Mouse (Mus musculus) myocyte (in vitro differentiated cells): ENCODE measurements around the gene Acoxl. TPM values are rescaled to one million over a fixed set of nuclear protein-coding genes. Genes with fewer than 3 reads are reported as not detected.

ENCODE experiments used
- H3K27me3 ChIP-seq: one replicate; pipeline ENCODE4 v1.6.1; 2011; ENCODE audit not compliant: control insufficient read depth, insufficient read depth, insufficient read length
- H3K36me3 ChIP-seq: one replicate; pipeline ENCODE4 v1.6.1; 2011; ENCODE audit not compliant: control insufficient read depth, insufficient read depth
- H3K4me2 ChIP-seq: one replicate; pipeline ENCODE4 v1.6.1; 2011; ENCODE audit warnings: low read depth, control low read depth
- H3K4me3 ChIP-seq: one replicate; pipeline ENCODE4 v1.5.1; 2011; ENCODE audit warnings: mild to moderate bottlenecking, control low read depth, moderate library complexity
- H3K79me2 ChIP-seq: one replicate; pipeline ENCODE4 v1.6.1; 2011; ENCODE audit not compliant: control insufficient read depth, insufficient read depth
- H3ac ChIP-seq: one replicate; pipeline ENCODE4 v1.6.1; 2011; ENCODE audit not compliant: control insufficient read depth, insufficient read length
- CEBPB ChIP-seq: IDR thresholded peaks from 2 replicates; pipeline ENCODE4 v1.6.1; 2011; ENCODE audit warnings: mild to moderate bottlenecking, moderate library complexity; ENCODE audit not compliant: poor library complexity, insufficient read depth, severe bottlenecking
- E2F4 ChIP-seq: IDR thresholded peaks from one replicate; pipeline ENCODE4 v1.6.1; 2011; ENCODE audit warnings: mild to moderate bottlenecking, control low read depth, moderate library complexity; ENCODE audit not compliant: insufficient read depth
- MAX ChIP-seq: IDR thresholded peaks from one replicate; pipeline ENCODE4 v1.6.1; 2011; ENCODE audit warnings: low read depth, mild to moderate bottlenecking, control low read depth
- MYOD1 ChIP-seq, 3 experiments: IDR thresholded peaks; one replicate each; pipeline ENCODE4 v1.6.1; 2011; ENCODE audit warnings: control low read depth in 2 of 3, low read depth in 2 of 3, mild to moderate bottlenecking in 2 of 3, moderate library complexity in 1 of 3; ENCODE audit not compliant: insufficient read length in 2 of 3, control insufficient read depth in 1 of 3
- MYOG ChIP-seq, 3 experiments: IDR thresholded peaks; one replicate each; pipeline ENCODE4 v1.6.1; 2011; ENCODE audit warnings: control low read depth in 2 of 3, low read depth in 2 of 3, mild to moderate bottlenecking in 2 of 3; ENCODE audit not compliant: insufficient read length in 2 of 3, control insufficient read depth in 1 of 3, insufficient read depth in 1 of 3
- POLR2A ChIP-seq: IDR thresholded peaks from one replicate; pipeline ENCODE4 v1.6.1; 2011; ENCODE audit warnings: low read depth, mild to moderate bottlenecking, control low read depth, moderate library complexity; ENCODE audit not compliant: insufficient read length
- POLR2AphosphoS2 ChIP-seq: IDR thresholded peaks from one replicate; pipeline ENCODE4 v1.6.1; 2011; ENCODE audit warnings: low read depth, control low read depth; ENCODE audit not compliant: insufficient read length
- REST ChIP-seq: IDR thresholded peaks from one replicate; pipeline ENCODE4 v1.6.1; 2011; ENCODE audit warnings: mild to moderate bottlenecking, control low read depth, moderate library complexity; ENCODE audit not compliant: insufficient read depth, insufficient read length
- SRF ChIP-seq: IDR thresholded peaks from one replicate; pipeline ENCODE4 v1.6.1; 2011; ENCODE audit warnings: low read depth; ENCODE audit not compliant: control insufficient read depth, insufficient read length
- TCF12 ChIP-seq: IDR thresholded peaks from one replicate; pipeline ENCODE4 v1.6.1; 2011; ENCODE audit warnings: mild to moderate bottlenecking, control low read depth; ENCODE audit not compliant: poor library complexity, insufficient read depth, severe bottlenecking
- TCF3 ChIP-seq: IDR thresholded peaks from one replicate; pipeline ENCODE4 v1.6.1; 2011; ENCODE audit warnings: low read depth, control low read depth; ENCODE audit not compliant: insufficient read length
- USF1 ChIP-seq: IDR thresholded peaks from one replicate; pipeline ENCODE4 v1.6.1; 2011; ENCODE audit warnings: low read depth, mild to moderate bottlenecking, control low read depth, moderate library complexity
- polyA plus RNA-seq: library from polyadenylated mRNA; unstranded; fragments of >200 nt; fragmentation: generic; extraction: Trizol; gene quantifications from one replicate; pipeline ENCODE4 v1.2.1, GENCODE M21; 2012; ENCODE audit warnings: missing spikeins

Gene Acoxl
- polyA plus RNA-seq, 1 experiment, result 0.01 TPM

GRCm38 (mm10) chr2:127960579-127960978 lies 121.9 kb downstream of the Acoxl start:
- no peak overlapping the region for H3ac ChIP-seq
- H3K4me2 ChIP-seq, result peak overlapping the region; percentile 72
- no peaks in the 10 kb centered on the region for H3K36me3 ChIP-seq
- no peaks in the 10 kb centered on the region for H3K79me2 ChIP-seq
- H3K27me3 ChIP-seq, result no peaks in the 10 kb centered on the region
- TF ChIP-seq POLR2A (no peak), CEBPB (peak; percentile 96)
- no peak overlapping the region for H3K4me3 ChIP-seq

- H3K36me3 ChIP-seq, result no peaks in the 10 kb centered on the region
- H3K4me2 ChIP-seq, result peak overlapping the region; percentile 72
- no peak overlapping the region for H3ac ChIP-seq
- no peaks in the 10 kb centered on the region for H3K27me3 ChIP-seq
- peak in 1 of 3 experiments; percentile 15 for TF ChIP-seq MYOG (IDR thresholded peaks at IDR 0.05; ENCODE audit: control insufficient read depth in 1 of 3, insufficient read depth in 1 of 3, insufficient read length in 2 of 3, low read depth in 2 of 3)
- peak in 1 of 3 experiments; percentile 48 for TF ChIP-seq MYOD1 (IDR thresholded peaks at IDR 0.05; ENCODE audit: control insufficient read depth in 1 of 3, insufficient read length in 2 of 3, low read depth in 2 of 3)
- no peak for TF ChIP-seq POLR2A
- 0 out of 2 replicates have a peak, but pooled peaks have one; percentile 33 for TF ChIP-seq CEBPB
- no peak overlapping the region for H3K4me3 ChIP-seq
- no peaks in the 10 kb centered on the region for H3K79me2 ChIP-seq
Measured at GRCm38 (mm10) chr2:127961154-127961553, 122.5 kb downstream of the Acoxl start.

- Histone ChIP-seq H3K36me3 (no peaks in the 10 kb centered on the region), H3ac (no peak overlapping the region), H3K4me2 (peak overlapping the region; percentile 72), H3K27me3 (no peaks in the 10 kb centered on the region), H3K79me2 (no peaks in the 10 kb centered on the region), H3K4me3 (no peak overlapping the region)
- no peak for TF ChIP-seq POLR2AphosphoS2
- no peak for TF ChIP-seq TCF12
- TF ChIP-seq POLR2A, result no peak
- TF ChIP-seq MYOG (IDR thresholded peaks at IDR 0.05; ENCODE audit: control insufficient read depth in 1 of 3, insufficient read depth in 1 of 3, insufficient read length in 2 of 3, low read depth in 2 of 3), result no peak
- TF ChIP-seq SRF, result no peak
Measured at GRCm38 (mm10) chr2:127961802-127962433, 123.2 kb downstream of the Acoxl start.

GRCm38 (mm10) chr2:127968944-127969343 lies 130.3 kb downstream of the Acoxl start:
- TF ChIP-seq MYOG (IDR thresholded peaks at IDR 0.05; ENCODE audit: control insufficient read depth in 1 of 3, insufficient read depth in 1 of 3, insufficient read length in 2 of 3, low read depth in 2 of 3) (peak in 1 of 3 experiments; percentile 22), MYOD1 (IDR thresholded peaks at IDR 0.05; ENCODE audit: control insufficient read depth in 1 of 3, insufficient read length in 2 of 3, low read depth in 2 of 3) (no peak)
- H3K27me3 ChIP-seq, result no peaks in the 10 kb centered on the region
- H3K36me3 ChIP-seq, result no peaks in the 10 kb centered on the region

GRCm38 (mm10) chr2:127976276-127976675 lies 137.6 kb downstream of the Acoxl start:
- H3K4me2 ChIP-seq, result no peak overlapping the region
- no peaks in the 10 kb centered on the region for H3K79me2 ChIP-seq
- no peak overlapping the region for H3ac ChIP-seq
- no peaks in the 10 kb centered on the region for H3K27me3 ChIP-seq
- H3K4me3 ChIP-seq, result no peak overlapping the region
- no peaks in the 10 kb centered on the region for H3K36me3 ChIP-seq
- TF ChIP-seq E2F4 (no peak), CEBPB (no peak), POLR2AphosphoS2 (no peak), POLR2A (no peak)

More at GRCm38 (mm10) chr2:127968944-127969343, 130.3 kb downstream of the Acoxl start:
- H3ac ChIP-seq, result no peak overlapping the region
- no peak overlapping the region for H3K4me3 ChIP-seq
- H3K79me2 ChIP-seq, result no peaks in the 10 kb centered on the region
- no peak overlapping the region for H3K4me2 ChIP-seq

- Histone ChIP-seq H3K36me3 (no peaks in the 10 kb centered on the region), H3K4me3 (no peak overlapping the region), H3K27me3 (no peaks in the 10 kb centered on the region), H3K4me2 (no peak overlapping the region), H3ac (no peak overlapping the region), H3K79me2 (no peaks in the 10 kb centered on the region)
- TF ChIP-seq TCF12 (no peak), MAX (no peak), E2F4 (no peak), MYOG (IDR thresholded peaks at IDR 0.05; ENCODE audit: control insufficient read depth in 1 of 3, insufficient read depth in 1 of 3, insufficient read length in 2 of 3, low read depth in 2 of 3) (no peak), POLR2AphosphoS2 (no peak), SRF (no peak), USF1 (no peak), POLR2A (no peak), TCF3 (no peak), REST (no peak), MYOD1 (IDR thresholded peaks at IDR 0.05; ENCODE audit: control insufficient read depth in 1 of 3, insufficient read length in 2 of 3, low read depth in 2 of 3) (no peak), CEBPB (no peak)
Measured at GRCm38 (mm10) chr2:127978601-127979230, 140.0 kb downstream of the Acoxl start.
